Mouse (Mus musculus) ES-E14 (cell line): ENCODE measurements around the gene Nol4l. TPM values are rescaled to one million over a fixed set of nuclear protein-coding genes. Genes with fewer than 3 reads are reported as not detected.

Experiments
- DNase-seq: peaks from one replicate; pipeline ENCODE4 v3.0.0-alpha.2; 2013; ENCODE audit warnings: low read depth, low spot score
- H3K27ac ChIP-seq: 2 replicates; pipeline ENCODE4 v1.5.1; 2012; ENCODE audit warnings: low read depth, mild to moderate bottlenecking, low read length, moderate library complexity, mixed read lengths; ENCODE audit not compliant: poor library complexity, insufficient read depth, severe bottlenecking
- H3K36me3 ChIP-seq: 2 replicates; pipeline ENCODE4 v1.6.1; 2012; ENCODE audit warnings: mild to moderate bottlenecking, low read length, moderate library complexity, mixed read lengths; ENCODE audit not compliant: control insufficient read depth, poor library complexity, insufficient read depth, severe bottlenecking
- H3K4me1 ChIP-seq, 2 experiments: fragments of 150-350 bp in 1 of 2; sonication (generic) in 1 of 2; 2 replicates each; pipeline ENCODE4 v1.6.1; 2012; ENCODE audit warnings: low read length in 2 of 2, mild to moderate bottlenecking in 1 of 2, mixed read lengths in 1 of 2; ENCODE audit not compliant: control insufficient read depth in 2 of 2, insufficient read depth in 2 of 2, poor library complexity in 1 of 2
- H3K4me3 ChIP-seq, 2 experiments: fragments of 150-350 bp in 1 of 2; sonication (generic) in 1 of 2; 2 replicates each; pipeline ENCODE4 v1.5.1; 2012; ENCODE audit warnings: low read length in 2 of 2, low read depth in 1 of 2, mild to moderate bottlenecking in 1 of 2, mixed read lengths in 1 of 2; ENCODE audit not compliant: insufficient read depth in 1 of 2, poor library complexity in 1 of 2, severe bottlenecking in 1 of 2
- H3K9ac ChIP-seq: 2 replicates; pipeline ENCODE4 v1.6.1; 2012; ENCODE audit warnings: low read depth, mild to moderate bottlenecking, low read length, mixed read lengths; ENCODE audit not compliant: poor library complexity, insufficient read depth, severe bottlenecking
- H3K9me3 ChIP-seq: fragments of 150-350 bp; sonication (generic); 2 replicates; pipeline ENCODE4 v1.6.1; 2012; ENCODE audit warnings: low read depth, mild to moderate bottlenecking, low read length; ENCODE audit not compliant: control insufficient read depth, insufficient read depth
- MAFK ChIP-seq: IDR thresholded peaks from 2 replicates; pipeline ENCODE4 v1.6.1; 2014; ENCODE audit warnings: mild to moderate bottlenecking, low read depth, low read length, inconsistent platforms; ENCODE audit not compliant: insufficient read depth
- in situ Hi-C, 2 experiments: fragments of 600-800 bp; cut with MboI; formaldehyde crosslinking; loops; one replicate each; pipeline ENCODE4 v1.15.1; 2025; ENCODE audit warnings: low sequenced_read_pairs in 2 of 2, inconsistent platforms in 1 of 2; ENCODE audit not compliant: unreplicated experiment in 2 of 2
- total RNA-seq: library from RNA; depleted of rRNA; stranded (reverse); fragments of 300-350 nt; gene quantifications from 2 replicates; pipeline ENCODE4 v1.2.3, GENCODE M21; 2012; rRNA removed

Gene Nol4l
- total RNA-seq, 1 experiment, result 3.8 TPM

GRCm38 (mm10) chr2:153361101-153361710 is 168.6 kb downstream of the Nol4l start:
- peaks cover 0 to 3% of the 10 kb centered on the region in 2 experiments; a peak in 1 of 4 replicates for H3K4me1 ChIP-seq
- no peak overlapping the region for H3K27ac ChIP-seq
- H3K4me3 ChIP-seq, result no peak overlapping the region
- H3K9me3 ChIP-seq, result no peaks in the 10 kb centered on the region
- H3K9ac ChIP-seq, result no peak overlapping the region
- DNase-seq, result no peak
- peaks cover 30% of the 10 kb centered on the region for H3K36me3 ChIP-seq
- no peak for TF ChIP-seq MAFK
- in situ Hi-C loops, result no loop called here

Other genes starting within 250 kb of the Nol4l start
- gene Kif3b, start 238.6 kb downstream of the Nol4l start, total RNA-seq, result 7.6 and 8.6 TPM in 2 replicates
- gene Asxl1, start 184.1 kb downstream of the Nol4l start, total RNA-seq, result 44.8 and 46.2 TPM in 2 replicates
- not detected in 2 replicates for gene 4930404H24Rik, start 37.2 kb downstream of the Nol4l start, total RNA-seq
- 9.1 and 12.7 TPM in 2 replicates for gene Commd7, start 102.8 kb upstream of the Nol4l start, total RNA-seq
- 136 and 183 TPM in 2 replicates for gene Dnmt3b, start 119.5 kb upstream of the Nol4l start, total RNA-seq
- gene Dnmt3c, start 166.7 kb upstream of the Nol4l start, total RNA-seq, result 0.27 TPM in 1 of 2 replicates, not detected in the other
- 23.8 and 67.4 TPM in 2 replicates for gene Mapre1, start 211.3 kb upstream of the Nol4l start, total RNA-seq
- 1.2 TPM in 2 replicates for gene Efcab8, start 250.0 kb upstream of the Nol4l start, total RNA-seq